Mouse (Mus musculus): Measurements from ENCODE around the gene Mapkap1.
"Not testable (repeated sequence)": the region's sequence is repeated elsewhere in the genome, so short reads cannot be mapped to it uniquely, and the experiment has no call there.

- not testable (repeated sequence) for TF ChIP-seq CTCF (IDR thresholded peaks at IDR 0.05; ENCODE audit: extremely low read depth, insufficient read length, insufficient replicate concordance, low read depth, low read length); POLR2A (IDR thresholded peaks at IDR 0.05; ENCODE audit: low read depth, low read length)
Measured at GRCm38 (mm10) chr2:34432887-34433286, 26.3 kb downstream of the Mapkap1 start.

All from small intestine, adult 2 months (tissue).